Mouse (Mus musculus): ENCODE results near the gene 1190002N15Rik.
A peak's percentile ranks its signal among the peaks of the same experiment; 100 is the strongest.

Gene 1190002N15Rik

GRCm38 (mm10) chr9:94529987-94530386 is 7.9 kb downstream of the 1190002N15Rik start:
- peak; percentile 7 for DNase-seq (ENCODE audit: low read depth)

GRCm38 (mm10) chr9:94529146-94529746 is 8.6 kb downstream of the 1190002N15Rik start:
- DNase-seq (ENCODE audit: low read depth): peak; percentile 60

GRCm38 (mm10) chr9:94526473-94526872 is 11.4 kb downstream of the 1190002N15Rik start:
- DNase-seq (ENCODE audit: low read depth): peak; percentile 10

GRCm38 (mm10) chr9:94512246-94512645 is 25.6 kb downstream of the 1190002N15Rik start:
- DNase-seq (ENCODE audit: low read depth): peak; percentile 49

GRCm38 (mm10) chr9:94511139-94511538 is 26.7 kb downstream of the 1190002N15Rik start:
- DNase-seq (ENCODE audit: low read depth): no peak

- DNase-seq (ENCODE audit: low read depth): no peak
Observed at GRCm38 (mm10) chr9:94506980-94507379, 30.9 kb downstream of the 1190002N15Rik start.

- no peak for DNase-seq (ENCODE audit: low read depth)
Observed at GRCm38 (mm10) chr9:94491467-94491866, 46.4 kb downstream of the 1190002N15Rik start.

GRCm38 (mm10) chr9:94487976-94488375 is 49.9 kb downstream of the 1190002N15Rik start:
- no peak for DNase-seq (ENCODE audit: low read depth)

GRCm38 (mm10) chr9:94483291-94483879 is 54.5 kb downstream of the 1190002N15Rik start:
- DNase-seq (ENCODE audit: low read depth): no peak

GRCm38 (mm10) chr9:94482215-94482975 is 55.5 kb downstream of the 1190002N15Rik start:
- no peak for DNase-seq (ENCODE audit: low read depth)

- no peak for DNase-seq (ENCODE audit: low read depth)
Observed at GRCm38 (mm10) chr9:94481057-94481456, 56.8 kb downstream of the 1190002N15Rik start.

- no peak for DNase-seq (ENCODE audit: low read depth)
Observed at GRCm38 (mm10) chr9:94479382-94479781, 58.5 kb downstream of the 1190002N15Rik start.

- DNase-seq (ENCODE audit: low read depth): no peak
Observed at GRCm38 (mm10) chr9:94478954-94479353, 58.9 kb downstream of the 1190002N15Rik start.

GRCm38 (mm10) chr9:94475973-94476372 is 61.9 kb downstream of the 1190002N15Rik start:
- DNase-seq (ENCODE audit: low read depth): no peak

- no peak for DNase-seq (ENCODE audit: low read depth)
Observed at GRCm38 (mm10) chr9:94473898-94474297, 64.0 kb downstream of the 1190002N15Rik start.

- no peak for DNase-seq (ENCODE audit: low read depth)
Observed at GRCm38 (mm10) chr9:94472963-94473582, 64.8 kb downstream of the 1190002N15Rik start.

GRCm38 (mm10) chr9:94471485-94471884 is 66.4 kb downstream of the 1190002N15Rik start:
- DNase-seq (ENCODE audit: low read depth): no peak
